Mouse (Mus musculus) stomach, postnatal 0 days (tissue): Measurements from ENCODE around the gene Ell. TPM values are rescaled to one million over a fixed set of nuclear protein-coding genes. Genes with fewer than 3 reads are reported as not detected.
A peak's percentile ranks its signal among the peaks of the same experiment; 100 is the strongest.

Experiments used
- ATAC-seq: fragments of 200-750 bp; cut with Nextera tagmentation; 2 replicates; pipeline ENCODE4 v1.8.0; 2017; ENCODE audit not compliant: low FRiP score, low TSS enrichment
- DNase-seq: peaks from one replicate; pipeline ENCODE4 v3.0.0-alpha.2; 2016; ENCODE audit warnings: low spot score
- H3K27ac ChIP-seq: fragments of 300-500 bp; sonication (generic); replicated peaks from 2 replicates; pipeline ENCODE4 v1.5.1; 2014; ENCODE audit warnings: mild to moderate bottlenecking, control low read depth
- H3K27me3 ChIP-seq: fragments of 300-500 bp; sonication (generic); 2 replicates; pipeline ENCODE4 v1.6.1; 2014; ENCODE audit warnings: low read length; ENCODE audit not compliant: control insufficient read depth, insufficient read depth
- H3K36me3 ChIP-seq: fragments of 300-500 bp; sonication (generic); 2 replicates; pipeline ENCODE4 v1.6.1; 2014; ENCODE audit warnings: low read length, mixed read lengths; ENCODE audit not compliant: control insufficient read depth, insufficient read depth
- H3K4me1 ChIP-seq: fragments of 300-500 bp; sonication (generic); replicated peaks from 2 replicates; pipeline ENCODE4 v1.6.1; 2014; ENCODE audit warnings: antibody characterized with exemption; ENCODE audit not compliant: control insufficient read depth, insufficient read depth
- H3K4me2 ChIP-seq: fragments of 300-500 bp; sonication (generic); replicated peaks from 2 replicates; pipeline ENCODE4 v1.6.1; 2014; ENCODE audit warnings: low read depth, mild to moderate bottlenecking, control low read depth, moderate library complexity
- H3K4me3 ChIP-seq: fragments of 300-500 bp; sonication (generic); 2 replicates; pipeline ENCODE4 v1.5.1; 2014; ENCODE audit warnings: low read depth, low read length, control low read depth
- H3K9ac ChIP-seq: fragments of 300-500 bp; sonication (generic); 2 replicates; pipeline ENCODE4 v1.6.1; 2014; ENCODE audit warnings: mild to moderate bottlenecking, low read length, control low read depth, mixed read lengths
- H3K9me3 ChIP-seq: fragments of 300-500 bp; sonication (generic); 2 replicates; pipeline ENCODE4 v1.6.1; 2016; ENCODE audit warnings: low read length; ENCODE audit not compliant: control insufficient read depth
- CTCF ChIP-seq: IDR thresholded peaks from 2 replicates; pipeline ENCODE4 v1.5.1; 2016; ENCODE audit warnings: antibody characterized with exemption, low read depth, mild to moderate bottlenecking, moderate library complexity
- EP300 ChIP-seq: optimal IDR thresholded peaks from 2 replicates; pipeline ENCODE3; 2016; ENCODE audit warnings: antibody characterized with exemption
- WGBS: fragments of 180-500 bp; shearing (Covaris S2); extraction: QIAGEN DNeasy Blood & Tissue Kit; methylation state at CpG from one replicate; pipeline ENCODE4 v1.1.7; 2014; 5-methylcytosine and 5-hydroxymethylcytosine counted together
- polyA plus RNA-seq: library from polyadenylated mRNA; unstranded; fragments of >200 nt; fragmentation: Nextera tagmentation; extraction: Ambion mirVana; gene quantifications from 2 replicates; pipeline ENCODE4 v1.2.1, GENCODE M21; 2015

Gene Ell
- polyA plus RNA-seq, 1 experiment from 2014 or later, result 11.1 TPM

DNA sequence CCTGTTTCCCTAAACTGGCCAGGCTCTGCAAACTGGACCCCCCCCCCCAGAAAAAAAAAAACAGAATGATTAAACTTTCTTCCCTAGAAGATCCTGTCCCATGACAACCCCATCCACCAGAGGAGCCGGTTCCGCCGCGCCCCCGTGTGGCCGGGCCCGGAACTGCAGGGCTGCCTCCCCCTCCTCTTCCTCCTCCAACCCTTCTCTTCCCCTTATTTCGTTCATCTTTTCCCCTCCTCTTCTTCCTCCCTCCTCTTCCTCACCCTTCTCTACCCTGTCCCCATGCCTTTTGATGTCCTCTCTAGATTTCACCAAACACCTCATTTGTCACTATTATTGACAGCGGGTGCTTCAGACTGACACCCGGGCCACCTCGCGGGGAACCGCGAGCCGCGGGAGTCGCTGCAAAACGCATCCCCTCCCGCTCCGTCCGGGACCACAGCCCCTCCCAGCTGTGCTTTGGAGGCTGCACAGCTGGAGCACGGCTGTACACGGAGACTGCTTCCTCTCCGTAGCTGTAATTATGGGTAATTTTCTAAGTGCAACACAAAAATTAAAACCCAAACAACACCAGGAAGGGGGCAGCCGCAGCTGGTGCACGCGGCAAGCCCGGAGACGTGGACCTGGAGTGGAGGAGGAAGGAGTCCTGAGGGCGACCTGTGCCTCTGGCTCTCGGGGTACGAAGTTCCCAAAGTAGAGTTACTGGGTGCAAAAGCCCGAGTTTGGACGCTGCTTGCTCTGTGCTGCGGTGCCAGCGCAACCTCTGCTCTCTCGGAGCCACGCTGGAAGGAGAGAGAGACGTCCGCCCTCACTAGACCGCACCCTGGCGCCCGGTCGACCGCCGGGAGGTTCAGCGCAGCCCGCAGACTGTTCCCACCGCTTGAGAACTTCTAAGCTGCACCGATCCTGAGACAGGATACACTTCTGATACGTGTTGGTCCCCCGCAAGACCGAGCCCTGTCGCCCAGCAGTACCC lies 71.8 kb downstream of the Ell start:
- Histone ChIP-seq H3K27me3 (no peaks in the 10 kb centered on the region), H3K9ac (peak overlapping the region; percentile 60), H3K27ac (peak overlapping the region; percentile 97), H3K4me3 (peak overlapping the region; percentile 75), H3K9me3 (no peaks in the 10 kb centered on the region), H3K4me1 (peaks cover 3% of the 10 kb centered on the region), H3K36me3 (no peaks in the 10 kb centered on the region), H3K4me2 (peak overlapping the region; percentile 94)
- peak; percentile 87 for DNase-seq
- TF ChIP-seq EP300 (no peak), CTCF (peak; percentile 87)
- under 1% methylated on average over 54 of the region's 54 CpGs for WGBS
- 0 out of 2 replicates have a peak, but pooled peaks have one; percentile 8 for ATAC-seq

DNA sequence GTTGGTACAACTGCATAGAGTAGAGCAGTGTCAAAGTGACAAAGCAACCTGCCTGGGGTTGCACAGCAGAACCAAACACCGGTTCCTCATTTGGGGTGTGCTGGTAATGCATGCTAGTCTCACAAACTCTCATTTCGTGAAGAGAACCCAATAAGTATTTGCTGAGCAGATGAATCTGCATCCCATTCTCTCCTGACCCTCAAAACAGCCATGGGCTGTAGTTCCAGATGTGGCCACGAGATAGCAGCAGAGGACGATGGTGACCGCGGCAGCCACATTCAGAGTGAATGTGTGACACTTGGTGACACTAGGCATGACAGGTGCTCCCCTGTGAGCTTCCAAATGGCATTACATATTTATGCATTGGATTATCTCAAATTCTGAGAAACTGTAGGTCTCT lies 72.6 kb downstream of the Ell start:
- H3K9ac ChIP-seq, result no peak overlapping the region
- H3K27ac ChIP-seq, result peak overlapping the region; percentile 81
- ATAC-seq (no peak), DNase-seq (peak; percentile 86)
- no peaks in the 10 kb centered on the region for H3K27me3 ChIP-seq
- H3K36me3 ChIP-seq, result no peaks in the 10 kb centered on the region
- 3% methylated on average over 6 of the region's 6 CpGs for WGBS
- peak overlapping the region; percentile 75 for H3K4me3 ChIP-seq
- H3K9me3 ChIP-seq, result no peaks in the 10 kb centered on the region
- peak overlapping the region; percentile 94 for H3K4me2 ChIP-seq
- TF ChIP-seq EP300 (no peak), CTCF (peak; percentile 97)
- H3K4me1 ChIP-seq, result peaks cover 3% of the 10 kb centered on the region

DNA sequence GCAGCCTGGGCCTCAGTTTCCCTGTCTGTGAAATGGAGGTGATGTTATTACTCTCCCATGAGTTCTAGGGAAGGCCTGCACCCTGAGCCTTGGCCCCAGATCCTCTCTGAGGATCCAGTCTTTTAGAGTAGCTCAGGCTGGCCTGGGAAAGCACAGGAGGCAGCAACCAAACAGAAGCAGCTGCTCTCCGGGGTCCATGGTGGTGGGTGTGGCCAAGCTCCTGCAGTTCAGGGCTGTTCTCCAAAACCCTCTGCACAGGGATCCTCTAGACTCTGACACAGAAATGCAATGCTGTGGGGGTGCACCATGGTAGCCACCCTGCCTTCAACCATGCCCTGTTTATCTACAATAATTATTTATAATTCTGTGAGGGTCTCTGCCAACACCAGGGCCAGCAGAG lies 74.5 kb downstream of the Ell start:
- DNase-seq (no peak), ATAC-seq (no peak)
- Histone ChIP-seq H3K9me3 (no peaks in the 10 kb centered on the region), H3K27me3 (no peaks in the 10 kb centered on the region), H3K36me3 (no peaks in the 10 kb centered on the region), H3K4me1 (peaks cover 3% of the 10 kb centered on the region; the same call in 1 of the 2 replicates), H3K9ac (no peak overlapping the region), H3K27ac (no peak overlapping the region), H3K4me2 (no peak overlapping the region), H3K4me3 (no peak overlapping the region)
- TF ChIP-seq EP300 (no peak), CTCF (no peak)
- WGBS, result 8% methylated on average over 1 of the region's 1 CpGs

DNA sequence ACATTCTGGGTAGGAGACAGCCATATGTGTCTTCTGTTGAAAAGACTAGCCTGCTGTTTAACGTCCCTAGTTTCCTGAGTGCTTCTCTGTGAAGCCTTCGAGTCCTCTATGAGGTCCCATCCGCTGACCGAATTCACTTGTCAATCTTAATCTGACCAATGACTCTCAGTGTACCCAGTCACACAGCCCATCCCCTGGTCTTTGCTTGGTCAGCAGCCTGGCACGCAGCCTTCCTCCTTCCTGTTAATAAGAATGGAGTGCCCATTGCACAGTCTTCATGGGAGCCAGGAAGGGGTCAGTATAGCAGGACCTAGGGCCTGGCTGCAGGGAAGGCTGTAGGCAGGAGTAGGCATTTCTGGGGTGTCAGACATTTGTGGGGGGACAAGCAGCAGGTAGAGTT lies 75.2 kb downstream of the Ell start:
- Histone ChIP-seq H3K27ac (0 out of 2 replicates have a peak overlapping the region, but pooled peaks have one; percentile 35), H3K9me3 (no peaks in the 10 kb centered on the region), H3K36me3 (no peaks in the 10 kb centered on the region), H3K27me3 (no peaks in the 10 kb centered on the region), H3K9ac (no peak overlapping the region), H3K4me3 (no peak overlapping the region), H3K4me1 (0 out of 2 replicates have a peak, but pooled peaks cover 3% of the 10 kb centered on the region), H3K4me2 (no peak overlapping the region)
- DNase-seq (no peak), ATAC-seq (no peak)
- 53% methylated on average over 5 of the region's 5 CpGs for WGBS
- TF ChIP-seq EP300 (no peak), CTCF (no peak)

DNA sequence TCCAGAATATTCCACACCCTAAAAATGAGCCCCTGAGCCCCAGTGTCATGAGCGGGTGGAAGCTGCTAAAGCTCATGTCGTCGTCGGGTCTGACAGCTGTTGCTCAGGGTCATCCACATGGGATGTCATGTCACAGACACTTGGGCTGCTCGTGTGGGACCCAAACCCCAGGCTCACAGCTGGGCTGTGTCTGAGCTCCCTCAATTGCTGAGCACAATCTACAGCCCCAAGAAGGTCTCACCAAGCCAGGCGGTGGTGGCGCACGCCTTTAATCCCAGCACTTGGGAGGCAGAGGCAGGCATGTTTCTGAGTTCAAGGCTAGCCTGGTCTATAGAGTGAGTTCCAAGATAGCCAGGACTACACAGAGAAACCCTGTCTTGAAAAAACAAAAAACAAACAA lies 76.0 kb downstream of the Ell start:
- Histone ChIP-seq H3K4me3 (no peak overlapping the region), H3K36me3 (no peaks in the 10 kb centered on the region), H3K4me2 (no peak overlapping the region), H3K27ac (no peak overlapping the region), H3K27me3 (no peaks in the 10 kb centered on the region), H3K9ac (no peak overlapping the region), H3K9me3 (no peaks in the 10 kb centered on the region), H3K4me1 (0 out of 2 replicates have a peak, but pooled peaks cover 3% of the 10 kb centered on the region)
- no peak for ATAC-seq
- no peak for TF ChIP-seq EP300
- TF ChIP-seq CTCF, result no peak
- 77% methylated on average over 8 of the region's 8 CpGs for WGBS
- DNase-seq, result no peak

DNA sequence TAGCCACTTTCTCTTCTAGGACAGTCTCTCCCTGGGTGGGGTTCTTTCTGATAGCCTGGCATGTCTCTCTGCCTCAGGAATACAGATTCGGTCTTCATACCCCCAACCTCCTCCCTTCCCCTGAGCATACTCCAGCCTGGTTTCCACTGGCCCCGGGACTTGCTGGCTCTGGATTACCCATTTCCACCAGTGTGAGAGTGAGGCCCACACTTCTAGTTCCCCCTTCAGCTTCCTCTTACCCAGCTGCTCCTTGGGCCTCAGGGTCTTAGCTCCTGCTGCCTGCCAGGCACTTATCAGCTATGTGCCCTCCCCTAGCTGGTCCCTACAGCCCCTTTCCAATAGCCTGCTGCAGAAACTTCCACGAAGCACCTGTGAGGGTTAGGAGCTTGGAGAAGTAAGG lies 76.6 kb downstream of the Ell start, which contains the start of gene Lrrc25:
TSS of gene Lrrc25 (plus strand) at position 262 of the 400 bp plus-strand sequence.
- DNase-seq (no peak), ATAC-seq (no peak)
- no peak within 1 kb of the TSS for H3K4me2 ChIP-seq
- 74% methylated on average over 3 of the region's 3 CpGs for WGBS
- H3K27me3 ChIP-seq, result no peaks in the 10 kb centered on the region
- H3K36me3 ChIP-seq, result no peaks in the 10 kb centered on the region
- H3K9me3 ChIP-seq, result no peaks in the 10 kb centered on the region
- H3K4me3 ChIP-seq, result no peak within 1 kb of the TSS
- no peak within 1 kb of the TSS for H3K27ac ChIP-seq
- no peak for TF ChIP-seq CTCF
- no peak for TF ChIP-seq EP300
- no peaks in the 10 kb centered on the region for H3K4me1 ChIP-seq
- no peak within 1 kb of the TSS for H3K9ac ChIP-seq
